Mouse (Mus musculus) forebrain, embryonic 16.5 days (tissue): ENCODE measurements at regions not wholly inside any gene's neighbourhood (a gene's known extent, or its start where the extent isn't known, plus 50 kb on each side); places are given as distances from the start of the nearest gene placed in this dataset.
A peak's percentile ranks its signal among the peaks of the same experiment; 100 is the strongest.

Experiments used
- ATAC-seq: fragments of 200-750 bp; cut with Nextera tagmentation; 2 replicates; pipeline ENCODE4 v1.8.0; 2017; ENCODE audit warnings: mild to moderate bottlenecking, moderate library complexity
- H3K27ac ChIP-seq: fragments of 300-500 bp; sonication (generic); 2 replicates; pipeline ENCODE4 v1.5.1; 2014; ENCODE audit warnings: low read length, control low read depth
- H3K27me3 ChIP-seq: fragments of 300-500 bp; sonication (generic); replicated peaks from 2 replicates; pipeline ENCODE4 v1.6.1; 2014; ENCODE audit warnings: low read length; ENCODE audit not compliant: control insufficient read depth, insufficient read depth
- H3K36me3 ChIP-seq: fragments of 300-500 bp; sonication (generic); 2 replicates; pipeline ENCODE4 v1.6.1; 2014; ENCODE audit not compliant: control insufficient read depth, insufficient read depth
- H3K4me1 ChIP-seq: fragments of 300-500 bp; sonication (generic); replicated peaks from 2 replicates; pipeline ENCODE4 v1.6.1; 2014; ENCODE audit warnings: low read length; ENCODE audit not compliant: control insufficient read depth, insufficient read depth
- H3K4me2 ChIP-seq: fragments of 300-500 bp; sonication (generic); 2 replicates; pipeline ENCODE4 v1.6.1; 2014; ENCODE audit warnings: mild to moderate bottlenecking, low read length, control low read depth
- H3K4me3 ChIP-seq: fragments of 300-500 bp; sonication (generic); replicated peaks from 2 replicates; pipeline ENCODE4 v1.5.1; 2014; ENCODE audit warnings: mild to moderate bottlenecking, low read length, control low read depth
- H3K9ac ChIP-seq: fragments of 300-500 bp; sonication (generic); replicated peaks from 2 replicates; pipeline ENCODE4 v1.6.1; 2014; ENCODE audit warnings: low read depth, low read length, control low read depth
- H3K9me3 ChIP-seq: fragments of 300-500 bp; sonication (generic); 2 replicates; pipeline ENCODE4 v1.6.1; 2016; ENCODE audit warnings: low read length; ENCODE audit not compliant: control insufficient read depth
- WGBS: fragments of 180-500 bp; shearing (Covaris S2); extraction: QIAGEN DNeasy Blood & Tissue Kit; methylation state at CpG from one replicate; pipeline ENCODE4 v1.1.7; 2014; 5-methylcytosine and 5-hydroxymethylcytosine counted together

GRCm38 (mm10) chr8:30251797-30252196 is 2804.3 kb downstream of the Poteg start:
- Histone ChIP-seq H3K9me3 (no peaks in the 10 kb centered on the region), H3K27me3 (no peaks in the 10 kb centered on the region), H3K9ac (no peak overlapping the region), H3K4me2 (no peak overlapping the region), H3K4me3 (no peak overlapping the region), H3K4me1 (no peaks in the 10 kb centered on the region), H3K27ac (no peak overlapping the region), H3K36me3 (no peaks in the 10 kb centered on the region)
- 97% methylated on average over 3 of the region's 3 CpGs for WGBS
- ATAC-seq, result no peak

GRCm38 (mm10) chr8:30269949-30270910 is 2822.8 kb downstream of the Poteg start:
- H3K4me1 ChIP-seq, result no peaks in the 10 kb centered on the region
- H3K9me3 ChIP-seq, result no peaks in the 10 kb centered on the region
- H3K36me3 ChIP-seq, result no peaks in the 10 kb centered on the region
- H3K27ac ChIP-seq, result no peak overlapping the region
- no peak overlapping the region for H3K4me3 ChIP-seq
- ATAC-seq, result peak; percentile 78
- H3K27me3 ChIP-seq, result no peaks in the 10 kb centered on the region
- H3K9ac ChIP-seq, result no peak overlapping the region
- no peak overlapping the region for H3K4me2 ChIP-seq
- 50% methylated on average over 6 of the region's 6 CpGs for WGBS

DNA sequence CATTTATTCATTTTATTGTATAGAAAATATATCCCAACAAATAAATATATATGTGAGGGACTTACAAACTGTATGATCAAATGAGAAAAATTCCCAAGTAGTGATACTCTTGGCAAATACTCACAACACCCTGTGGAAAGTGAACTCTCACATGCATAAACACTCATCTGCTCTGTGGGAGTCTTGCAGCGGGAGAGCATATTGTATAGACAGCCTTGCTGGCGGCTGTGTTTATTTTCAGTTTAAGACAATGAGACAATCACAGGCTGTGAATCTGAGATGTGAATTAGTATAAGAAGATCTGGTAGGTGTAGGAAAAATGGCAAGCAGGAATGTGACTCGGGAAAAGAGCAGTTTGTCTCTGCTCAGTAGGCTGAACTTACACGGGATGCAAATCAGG is 2841.7 kb downstream of the Poteg start:
- peak; percentile 67 for ATAC-seq
- Histone ChIP-seq H3K27me3 (no peaks in the 10 kb centered on the region), H3K36me3 (no peaks in the 10 kb centered on the region), H3K9me3 (no peaks in the 10 kb centered on the region), H3K4me2 (no peak overlapping the region), H3K27ac (no peak overlapping the region), H3K4me3 (no peak overlapping the region), H3K9ac (no peak overlapping the region), H3K4me1 (no peaks in the 10 kb centered on the region)
- 25% methylated on average over 4 of the region's 4 CpGs for WGBS

- Histone ChIP-seq H3K9me3 (no peaks in the 10 kb centered on the region), H3K27ac (no peak overlapping the region), H3K4me2 (no peak overlapping the region), H3K4me3 (no peak overlapping the region), H3K27me3 (no peaks in the 10 kb centered on the region), H3K9ac (no peak overlapping the region), H3K4me1 (no peaks in the 10 kb centered on the region), H3K36me3 (no peaks in the 10 kb centered on the region)
- ATAC-seq, result no peak
Observed at GRCm38 (mm10) chr8:30331201-30331600, 2883.7 kb downstream of the Poteg start.

- Histone ChIP-seq H3K27me3 (no peaks in the 10 kb centered on the region), H3K4me2 (no peak overlapping the region), H3K4me3 (no peak overlapping the region), H3K4me1 (no peaks in the 10 kb centered on the region), H3K9ac (no peak overlapping the region), H3K9me3 (no peaks in the 10 kb centered on the region), H3K27ac (no peak overlapping the region), H3K36me3 (no peaks in the 10 kb centered on the region)
- no peak for ATAC-seq
- 79% methylated on average over 3 of the region's 3 CpGs for WGBS
Observed at GRCm38 (mm10) chr8:30333352-30333751, 2885.9 kb downstream of the Poteg start.

- 83% methylated on average over 1 of the region's 1 CpGs for WGBS
- no peak overlapping the region for H3K4me3 ChIP-seq
- H3K4me1 ChIP-seq, result no peaks in the 10 kb centered on the region
- no peak overlapping the region for H3K27ac ChIP-seq
- ATAC-seq, result no peak
- H3K4me2 ChIP-seq, result no peak overlapping the region
- H3K9me3 ChIP-seq, result no peaks in the 10 kb centered on the region
- no peaks in the 10 kb centered on the region for H3K36me3 ChIP-seq
- H3K27me3 ChIP-seq, result no peaks in the 10 kb centered on the region
- H3K9ac ChIP-seq, result no peak overlapping the region
Observed at GRCm38 (mm10) chr8:30359464-30359863, 2912.0 kb downstream of the Poteg start.

- no peak for ATAC-seq
- Histone ChIP-seq H3K9ac (no peak overlapping the region), H3K36me3 (no peaks in the 10 kb centered on the region), H3K27ac (no peak overlapping the region), H3K9me3 (no peaks in the 10 kb centered on the region), H3K4me2 (no peak overlapping the region), H3K4me1 (no peaks in the 10 kb centered on the region), H3K27me3 (no peaks in the 10 kb centered on the region), H3K4me3 (no peak overlapping the region)
- 71% methylated on average over 2 of the region's 2 CpGs for WGBS
Observed at GRCm38 (mm10) chr8:30365721-30366120, 2918.3 kb downstream of the Poteg start.

GRCm38 (mm10) chr8:30391936-30392335 is 2944.5 kb downstream of the Poteg start:
- no peak overlapping the region for H3K4me2 ChIP-seq
- H3K36me3 ChIP-seq, result no peaks in the 10 kb centered on the region
- 61% methylated on average over 2 of the region's 2 CpGs for WGBS
- no peak overlapping the region for H3K9ac ChIP-seq
- H3K9me3 ChIP-seq, result no peaks in the 10 kb centered on the region
- no peak overlapping the region for H3K27ac ChIP-seq
- no peaks in the 10 kb centered on the region for H3K4me1 ChIP-seq
- ATAC-seq, result no peak
- H3K4me3 ChIP-seq, result no peak overlapping the region
- no peaks in the 10 kb centered on the region for H3K27me3 ChIP-seq

GRCm38 (mm10) chr8:30439423-30439822 is 2989.1 kb upstream of the 5930422O12Rik start:
- Histone ChIP-seq H3K36me3 (no peaks in the 10 kb centered on the region), H3K27ac (no peak overlapping the region), H3K4me3 (no peak overlapping the region), H3K4me2 (no peak overlapping the region), H3K9me3 (no peaks in the 10 kb centered on the region), H3K4me1 (0 out of 2 replicates have a peak, but pooled peaks cover 2% of the 10 kb centered on the region), H3K9ac (no peak overlapping the region), H3K27me3 (no peaks in the 10 kb centered on the region)
- ATAC-seq, result peak; percentile 73; the same call in 1 of the 2 replicates
- 19% methylated on average over 2 of the region's 2 CpGs for WGBS
